Mouse (Mus musculus): ENCODE results near the gene Gm49353.
A peak's percentile ranks its signal among the peaks of the same experiment; 100 is the strongest.

Gene Gm49353

GRCm38 (mm10) chr10:29198642-29199041 lies at the start of gene Gm49353:
TSS of gene Gm49353 (plus strand) at chr10:29198954.
- DNase-seq (ENCODE audit: low read depth, low spot score), result no peak

- DNase-seq (ENCODE audit: low read depth, low spot score), result no peak
Measured at GRCm38 (mm10) chr10:29155304-29155703, 43.5 kb upstream of the Gm49353 start.

- DNase-seq (ENCODE audit: low read depth, low spot score), result no peak
Measured at GRCm38 (mm10) chr10:29161664-29162063, 37.1 kb upstream of the Gm49353 start.

- DNase-seq (ENCODE audit: low read depth, low spot score), result no peak
Measured at GRCm38 (mm10) chr10:29173778-29174177, 25.0 kb upstream of the Gm49353 start.

- no peak for DNase-seq (ENCODE audit: low read depth, low spot score)
Measured at GRCm38 (mm10) chr10:29175656-29176055, 23.1 kb upstream of the Gm49353 start.

- no peak for DNase-seq (ENCODE audit: low read depth, low spot score)
Measured at GRCm38 (mm10) chr10:29176881-29177280, 21.9 kb upstream of the Gm49353 start.

GRCm38 (mm10) chr10:29178003-29178402 lies 20.8 kb upstream of the Gm49353 start:
- DNase-seq (ENCODE audit: low read depth, low spot score), result no peak

GRCm38 (mm10) chr10:29180210-29180609 lies 18.5 kb upstream of the Gm49353 start:
- DNase-seq (ENCODE audit: low read depth, low spot score), result no peak

- DNase-seq (ENCODE audit: low read depth, low spot score), result no peak
Measured at GRCm38 (mm10) chr10:29181046-29181445, 17.7 kb upstream of the Gm49353 start.

GRCm38 (mm10) chr10:29193769-29194168 lies 5.0 kb upstream of the Gm49353 start:
- no peak for DNase-seq (ENCODE audit: low read depth, low spot score)

GRCm38 (mm10) chr10:29196811-29197210 lies 1.9 kb upstream of the Gm49353 start:
- DNase-seq (ENCODE audit: low read depth, low spot score), result peak; percentile 28

GRCm38 (mm10) chr10:29199835-29200234 lies 1.1 kb downstream of the Gm49353 start:
- no peak for DNase-seq (ENCODE audit: low read depth, low spot score)

- DNase-seq (ENCODE audit: low read depth, low spot score), result no peak
Measured at GRCm38 (mm10) chr10:29200609-29201008, 1.9 kb downstream of the Gm49353 start.

- DNase-seq (ENCODE audit: low read depth, low spot score), result no peak
Measured at GRCm38 (mm10) chr10:29206730-29207129, 8.0 kb downstream of the Gm49353 start.

GRCm38 (mm10) chr10:29208735-29209134 lies 10.0 kb downstream of the Gm49353 start:
- DNase-seq (ENCODE audit: low read depth, low spot score), result no peak

- no peak for DNase-seq (ENCODE audit: low read depth, low spot score)
Measured at GRCm38 (mm10) chr10:29211453-29211852, 12.7 kb downstream of the Gm49353 start, which contains the start of gene 9330159F19Rik. TSS of gene 9330159F19Rik (plus strand) at chr10:29211606.

GRCm38 (mm10) chr10:29213534-29214100 lies 14.9 kb downstream of the Gm49353 start:
- DNase-seq (ENCODE audit: low read depth, low spot score), result no peak

GRCm38 (mm10) chr10:29216957-29217356 lies 18.2 kb downstream of the Gm49353 start:
- DNase-seq (ENCODE audit: low read depth, low spot score), result no peak

GRCm38 (mm10) chr10:29217451-29217850 lies 18.7 kb downstream of the Gm49353 start:
- no peak for DNase-seq (ENCODE audit: low read depth, low spot score)

- DNase-seq (ENCODE audit: low read depth, low spot score), result no peak
Measured at GRCm38 (mm10) chr10:29225329-29225728, 26.6 kb downstream of the Gm49353 start.

GRCm38 (mm10) chr10:29231208-29231607 lies 32.5 kb downstream of the Gm49353 start:
- no peak for DNase-seq (ENCODE audit: low read depth, low spot score)

Measured in WW6 (cell line).